Mouse (Mus musculus): ENCODE data around the gene Urb1.

DNA sequence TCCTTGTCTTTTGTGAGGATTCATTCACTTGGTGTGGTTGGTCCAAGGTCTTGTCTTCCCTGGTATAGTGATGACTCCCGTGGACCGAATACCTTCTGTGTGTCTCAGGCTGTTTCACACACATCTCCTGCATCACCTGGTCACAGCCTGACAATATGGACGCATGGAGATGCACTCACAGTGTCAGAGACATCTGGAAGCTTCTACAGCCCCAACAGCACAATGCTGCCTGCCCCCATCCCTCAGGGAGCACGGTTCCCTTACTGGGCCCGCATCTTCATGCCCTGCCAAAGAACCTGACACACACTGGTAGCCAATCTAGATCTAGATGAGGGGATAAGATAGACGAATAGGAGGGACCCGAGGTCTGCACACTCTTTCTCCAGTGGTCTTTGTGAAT lies 18.9 kb upstream of the Urb1 start:
- TF ChIP-seq MAFK (IDR thresholded peaks at IDR 0.05; ENCODE audit: insufficient read depth, low read depth, low read length) (no peak), HCFC1 (IDR thresholded peaks at IDR 0.05; ENCODE audit: borderline replicate concordance, insufficient read depth, low read length) (no peak), ZNF384 (IDR thresholded peaks at IDR 0.05; ENCODE audit: low read depth, low read length) (no peak), CHD2 (IDR thresholded peaks at IDR 0.05; ENCODE audit: low read depth, low read length) (no peak), ZC3H11A (IDR thresholded peaks at IDR 0.05; ENCODE audit: borderline replicate concordance, low read depth, low read length) (no peak)

Data from ES-E14 (cell line).